Mouse (Mus musculus) mouse embryonic stem cell (cell line): Measurements from ENCODE around the gene Asb17.
"Not testable (repeated sequence)": the region's sequence is repeated elsewhere in the genome, so short reads cannot be mapped to it uniquely, and the experiment has no call there.

Source experiments
- in situ Hi-C, 2 experiments: fragments of 300-500 bp; cut with MboI; formaldehyde crosslinking; loops; 1 replicate in 1 of 2; 3 replicates in 1 of 2; pipeline ENCODE4 v1.14.3; 2019 to 2020; ENCODE audit warnings: low sequenced_read_pairs in 2 of 2, low pct_unique_long_range_greater_than_20kb in 1 of 2, mixed read lengths in 1 of 2; ENCODE audit not compliant: unreplicated experiment in 1 of 2

Asb17 gene

GRCm38 (mm10) chr3:153844030-153844429, at the start of gene Asb17:
Gene Asb17, plus strand, starts transcription at chr3:153844209.
- in situ Hi-C loops, result no loop called here

DNA sequence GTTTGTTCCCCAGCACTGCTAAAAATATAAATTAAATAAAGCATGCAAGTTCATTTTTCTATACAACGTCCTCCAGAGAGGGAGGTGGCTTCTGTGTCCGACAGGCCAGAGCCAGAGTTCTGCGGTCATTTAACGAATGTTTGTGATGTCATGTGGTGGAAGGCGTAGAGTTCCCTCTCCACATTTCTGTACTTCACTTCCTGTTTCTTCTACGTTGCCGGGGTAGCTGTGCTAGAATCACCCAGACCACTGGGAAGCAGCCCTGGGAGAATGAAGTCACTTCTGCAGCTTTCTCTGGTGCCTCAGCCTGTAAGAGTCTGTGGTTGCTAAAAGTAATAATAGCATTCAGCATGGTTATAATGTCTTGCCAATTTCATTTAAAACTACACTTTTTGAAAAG, 46.4 kb upstream of the Asb17 start:
- in situ Hi-C loops, result no loop called here

DNA sequence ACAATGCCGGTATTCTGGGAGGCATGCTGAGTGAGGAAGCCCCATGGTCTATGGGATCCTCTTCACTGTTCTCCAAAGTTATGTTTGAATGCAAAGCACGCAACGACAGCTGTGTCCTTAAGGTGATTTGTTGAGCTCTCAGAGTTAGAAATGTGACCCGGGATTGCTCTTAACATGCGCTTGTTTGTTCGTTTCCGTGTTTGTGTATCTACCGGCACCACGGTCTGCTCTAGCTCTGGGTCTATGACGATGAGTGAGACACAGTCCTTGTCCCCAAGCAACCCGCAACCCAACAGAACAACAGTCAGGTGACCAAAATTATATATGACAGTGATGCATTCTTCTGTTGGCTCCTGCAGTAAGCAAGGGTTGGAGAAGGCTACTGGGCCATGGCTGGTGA, 44.4 kb upstream of the Asb17 start:
- in situ Hi-C loops, result no loop called here

GRCm38 (mm10) chr3:153800690-153801089, 43.3 kb upstream of the Asb17 start:
- in situ Hi-C loops, result no loop called here

- in situ Hi-C loops, result no loop called here
These were observed 42.5 kb upstream of the Asb17 start for GRCm38 (mm10) chr3:153801541-153801940.

GRCm38 (mm10) chr3:153802640-153803039, 41.4 kb upstream of the Asb17 start:
- in situ Hi-C loops, result no loop called here

DNA sequence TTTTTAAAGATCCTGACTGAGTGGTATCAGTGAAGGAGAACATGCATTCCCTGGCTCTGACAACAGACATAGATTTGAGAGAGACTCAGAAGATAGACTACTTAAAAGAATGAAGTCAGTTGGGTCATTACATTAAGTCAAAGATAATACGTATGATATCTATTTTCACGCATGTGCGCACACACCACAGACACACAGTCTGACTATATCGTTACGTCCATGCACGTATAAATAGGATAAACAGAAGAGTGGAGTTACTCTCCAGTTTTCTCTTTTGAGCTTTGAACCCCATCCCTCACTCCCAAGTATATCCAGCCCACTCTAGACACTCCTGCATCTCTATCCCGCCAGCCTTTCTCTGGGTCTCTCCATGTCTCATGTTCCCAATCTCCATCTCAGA, 40.0 kb upstream of the Asb17 start:
- in situ Hi-C loops, result no loop called here

- in situ Hi-C loops, result no loop called here
These were observed 37.8 kb upstream of the Asb17 start for GRCm38 (mm10) chr3:153806077-153806772.

DNA sequence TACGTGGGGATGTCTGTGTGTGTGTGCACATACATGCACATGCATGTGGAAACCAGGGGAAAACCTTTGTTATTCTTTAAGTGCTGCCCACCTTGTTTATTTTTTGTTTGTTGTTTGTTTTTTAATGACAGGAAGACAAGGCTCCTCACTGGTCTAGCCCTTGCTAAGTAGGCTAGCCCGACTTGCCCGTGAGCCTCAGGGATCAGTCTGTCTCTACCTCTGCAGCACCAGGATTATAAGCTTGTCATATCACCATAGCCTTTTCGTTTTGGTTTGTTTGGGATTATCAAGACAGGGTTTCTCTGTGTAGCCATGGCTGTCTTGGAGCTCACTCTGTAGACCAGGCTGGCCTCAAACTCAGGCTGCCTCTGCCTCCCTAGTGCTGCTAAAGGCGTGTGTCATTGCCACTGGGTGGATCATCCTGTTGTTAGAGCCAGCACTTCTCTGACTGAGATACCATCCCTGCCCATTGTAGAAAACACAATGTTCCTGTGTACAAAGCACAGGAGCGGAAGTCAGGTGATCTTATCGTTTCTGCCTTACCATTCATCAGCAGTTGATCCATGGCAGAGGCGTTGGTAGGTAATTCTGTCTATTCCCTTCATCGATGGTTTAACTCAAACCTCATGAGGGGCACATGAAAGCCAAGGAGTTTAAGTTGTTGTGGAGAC, 37.1 kb upstream of the Asb17 start:
- in situ Hi-C loops, result no loop called here

DNA sequence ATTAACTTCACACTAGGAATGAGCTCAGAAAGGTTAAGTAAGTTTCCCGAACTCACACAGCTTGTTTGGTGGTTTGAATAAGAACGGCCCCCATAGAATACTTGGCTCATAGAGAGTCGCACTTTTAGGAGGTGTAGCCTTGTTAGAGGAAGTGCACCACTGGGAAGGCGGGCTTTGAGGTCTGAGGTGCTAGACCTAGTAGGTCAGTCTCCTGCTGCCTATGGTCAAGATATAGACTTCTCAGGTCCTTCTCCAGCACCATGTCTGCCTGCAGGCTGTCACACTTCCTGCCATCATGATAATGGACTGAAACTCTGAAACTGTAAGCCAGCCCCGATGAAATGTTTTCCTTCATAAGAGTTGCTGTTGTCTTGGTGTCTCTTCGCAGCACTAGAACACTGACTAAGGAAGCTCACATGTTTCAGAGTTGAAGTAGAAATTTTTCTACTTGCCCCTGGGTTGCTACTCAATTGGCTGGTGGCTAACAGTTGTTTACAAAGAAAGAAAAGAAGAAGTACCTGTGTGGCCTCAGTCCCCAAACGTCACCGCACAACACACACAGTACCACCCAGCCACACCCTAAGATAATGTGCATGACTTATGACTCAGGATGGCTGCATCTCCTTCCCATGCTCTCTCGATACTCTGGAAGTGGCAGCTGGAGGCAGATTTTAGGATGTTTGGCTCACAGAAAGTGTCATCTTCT, 36.4 kb upstream of the Asb17 start:
- in situ Hi-C loops, result no loop called here

DNA sequence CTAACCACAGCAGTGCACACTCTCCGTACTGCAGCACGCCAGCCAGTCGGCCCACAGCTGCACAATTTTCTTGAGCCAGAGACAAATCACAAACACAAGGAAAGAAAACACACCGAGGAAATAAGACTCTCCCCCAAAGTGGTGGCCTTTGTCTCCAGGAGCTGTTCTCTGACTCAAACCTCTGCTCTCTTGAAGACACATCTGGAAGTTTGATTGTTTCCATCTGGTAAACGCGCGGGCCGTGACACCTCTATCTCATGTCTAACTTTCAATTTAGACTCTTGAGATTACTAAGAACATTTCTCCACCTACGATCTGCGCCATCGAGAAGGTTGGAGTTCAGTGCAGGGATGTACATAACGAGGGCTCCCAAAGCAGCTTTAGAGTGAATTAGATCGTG, 35.6 kb upstream of the Asb17 start:
- in situ Hi-C loops, result no loop called here

DNA sequence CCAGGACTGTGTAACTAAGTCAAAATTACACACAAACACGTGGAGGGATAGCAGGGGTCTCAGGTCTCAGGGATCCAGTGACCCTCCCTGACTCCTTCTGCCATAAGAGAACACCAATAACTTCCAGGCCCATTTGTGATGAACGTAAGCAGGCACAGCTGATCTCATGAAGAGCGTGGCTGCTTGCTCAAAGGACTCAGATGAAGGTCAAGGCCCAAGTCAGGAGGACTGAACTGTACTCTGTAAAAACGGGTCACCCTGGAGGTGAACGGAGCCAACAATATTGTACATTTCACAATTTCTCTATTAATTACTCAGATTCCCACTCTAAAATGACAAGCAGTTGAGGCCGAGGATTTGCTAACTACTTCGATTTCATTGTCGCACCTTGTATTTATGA, 30.0 kb upstream of the Asb17 start:
- in situ Hi-C loops, result no loop called here

DNA sequence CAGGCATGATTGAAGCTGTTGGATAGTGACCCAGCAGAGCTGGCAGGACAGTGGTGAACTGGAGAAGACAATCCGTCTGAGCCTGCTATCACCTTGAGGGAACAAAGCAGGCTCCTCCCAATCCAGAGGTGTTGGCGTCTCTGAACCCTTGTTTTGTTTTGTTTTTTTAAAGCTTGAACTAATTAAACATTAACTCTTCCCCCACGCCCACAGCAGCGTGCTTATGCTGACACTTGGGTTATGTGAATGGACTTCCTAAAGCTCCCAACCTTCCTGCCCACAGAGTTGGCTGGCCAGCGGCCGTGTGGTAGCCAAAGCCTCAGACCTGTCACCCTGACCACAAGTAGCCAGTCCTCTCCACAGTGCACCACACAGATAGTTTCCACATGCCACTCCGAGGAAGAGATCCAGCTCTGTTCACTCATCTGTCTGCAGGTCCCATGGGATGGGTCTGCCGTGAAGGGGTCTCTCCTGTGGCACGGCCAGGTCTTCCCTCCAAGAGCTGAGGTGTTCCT, 26.6 kb upstream of the Asb17 start:
- in situ Hi-C loops, result no loop called here

DNA sequence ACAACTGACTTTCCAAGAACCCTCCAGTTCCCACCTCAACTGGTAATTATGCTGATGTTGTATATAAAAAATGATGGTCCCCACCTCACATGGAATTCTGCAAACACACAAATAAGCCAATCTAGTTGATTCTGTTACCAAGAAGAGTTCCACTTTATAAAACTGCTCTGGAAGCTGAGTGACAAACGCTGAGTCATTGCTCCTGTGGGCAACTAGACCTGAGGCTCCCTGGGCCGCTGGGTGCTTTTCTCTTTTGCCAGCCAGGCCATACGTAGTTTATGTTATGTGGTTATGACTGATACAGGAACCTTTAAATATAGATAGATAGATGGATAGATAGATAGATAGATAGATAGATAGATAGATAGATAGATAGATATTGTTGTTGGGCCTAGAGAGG, 25.3 kb upstream of the Asb17 start:
- in situ Hi-C loops, result no loop called here

DNA sequence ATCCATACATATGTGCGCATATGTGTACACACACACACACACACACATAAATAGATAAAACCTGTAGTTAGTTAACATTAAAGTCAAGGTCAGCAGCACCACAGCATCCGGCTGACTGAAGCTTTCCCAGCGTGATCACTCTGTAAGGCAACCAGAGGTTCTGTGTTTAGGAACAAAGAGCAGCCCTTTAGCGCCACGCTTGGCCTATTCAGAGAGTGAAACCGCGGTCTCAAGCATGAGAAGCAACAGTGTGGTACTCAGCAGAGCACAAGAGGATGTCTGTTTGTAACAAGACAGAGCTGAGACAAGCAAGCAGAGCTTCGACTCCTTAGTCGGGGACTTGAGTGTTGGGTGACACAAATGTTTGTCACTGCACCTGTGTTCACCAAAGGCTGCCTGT, 24.6 kb upstream of the Asb17 start:
- in situ Hi-C loops, result no loop called here

- in situ Hi-C loops, result no loop called here
These were observed 20.1 kb upstream of the Asb17 start for GRCm38 (mm10) chr3:153823671-153824515.

GRCm38 (mm10) chr3:153825197-153825596, 18.8 kb upstream of the Asb17 start:
- in situ Hi-C loops, result no loop called here

GRCm38 (mm10) chr3:153826616-153827015, 17.4 kb upstream of the Asb17 start:
- in situ Hi-C loops, result no loop called here

- in situ Hi-C loops, result not testable (repeated sequence)
These were observed 14.2 kb upstream of the Asb17 start for GRCm38 (mm10) chr3:153829788-153830187.
